Mouse (Mus musculus) adrenal gland, adult 8-10 months (tissue): ENCODE measurements at regions not wholly inside any gene's neighbourhood (a gene's known extent, or its start where the extent isn't known, plus 50 kb on each side); places are given as distances from the start of the nearest gene placed in this dataset.

Source experiments
- DNase-seq: peaks from one replicate; pipeline ENCODE4 v3.0.0; 2022

GRCm38 (mm10) chr2:114259539-114259938 is 58.3 kb upstream of the Zfp770 start:
- no peak for DNase-seq
